Mouse (Mus musculus) limb, embryonic 10.5 days (tissue): ENCODE results near the gene Rem1. TPM values are rescaled to one million over a fixed set of nuclear protein-coding genes. Genes with fewer than 3 reads are reported as not detected.

Experiments
- DNase-seq: peaks from one replicate; pipeline ENCODE4 v3.0.0-alpha.2; 2017; ENCODE audit warnings: low spot score
- H3K27ac ChIP-seq: fragments of 300-500 bp; sonication (generic); 2 replicates; pipeline ENCODE4 v1.5.1; 2016; ENCODE audit warnings: mild to moderate bottlenecking
- H3K27me3 ChIP-seq: fragments of 300-500 bp; sonication (generic); 2 replicates; pipeline ENCODE4 v1.6.1; 2016; ENCODE audit warnings: low read depth, mild to moderate bottlenecking; ENCODE audit not compliant: poor library complexity, severe bottlenecking
- H3K36me3 ChIP-seq: fragments of 300-500 bp; sonication (generic); 2 replicates; pipeline ENCODE4 v1.6.1; 2016; ENCODE audit warnings: mild to moderate bottlenecking, moderate library complexity
- H3K4me1 ChIP-seq: fragments of 300-500 bp; sonication (generic); 2 replicates; pipeline ENCODE4 v1.6.1; 2016
- H3K4me3 ChIP-seq: fragments of 300-500 bp; sonication (generic); 2 replicates; pipeline ENCODE4 v1.5.1; 2016; ENCODE audit warnings: mild to moderate bottlenecking, moderate library complexity
- H3K9me3 ChIP-seq: fragments of 300-500 bp; sonication (generic); replicated peaks from 2 replicates; pipeline ENCODE4 v1.6.1; 2016; ENCODE audit warnings: mild to moderate bottlenecking
- WGBS: fragments of 180-500 bp; shearing (Covaris S2); methylation state at CpG from one replicate; pipeline ENCODE4 v1.1.7; 2016; 5-methylcytosine and 5-hydroxymethylcytosine counted together
- polyA plus RNA-seq: library from polyadenylated mRNA; unstranded; fragments of >200 nt; fragmentation: Nextera tagmentation; extraction: Ambion mirVana; gene quantifications from 2 replicates; pipeline ENCODE4 v1.2.1, GENCODE M21; 2016

The Rem1 gene
- polyA plus RNA-seq, 1 experiment from 2014 or later = 0.41 TPM

- no peaks in the 10 kb centered on the region for H3K9me3 ChIP-seq
- H3K27me3 ChIP-seq = no peaks in the 10 kb centered on the region
- no peak overlapping the region for H3K4me3 ChIP-seq
- no peak overlapping the region for H3K27ac ChIP-seq
- no peaks in the 10 kb centered on the region for H3K36me3 ChIP-seq
- peaks cover 9% of the 10 kb centered on the region for H3K4me1 ChIP-seq
- DNase-seq = peak; percentile 54
- WGBS = 10% methylated on average over 7 of the region's 7 CpGs
Observed at GRCm38 (mm10) chr2:152615563-152615962, 11.2 kb upstream of the Rem1 start.

GRCm38 (mm10) chr2:152616470-152616869, 10.3 kb upstream of the Rem1 start:
- Histone ChIP-seq H3K27me3 (peaks cover 2% of the 10 kb centered on the region; the same call in 1 of the 2 replicates), H3K36me3 (no peaks in the 10 kb centered on the region), H3K9me3 (no peaks in the 10 kb centered on the region), H3K27ac (no peak overlapping the region), H3K4me3 (no peak overlapping the region), H3K4me1 (peaks cover 9% of the 10 kb centered on the region)
- no peak for DNase-seq
- WGBS = 82% methylated on average over 6 of the region's 6 CpGs

GRCm38 (mm10) chr2:152617374-152617773, 9.4 kb upstream of the Rem1 start:
- no peak overlapping the region for H3K4me3 ChIP-seq
- H3K36me3 ChIP-seq = no peaks in the 10 kb centered on the region
- peaks cover 5% of the 10 kb centered on the region; the same call in 1 of the 2 replicates for H3K27me3 ChIP-seq
- no peak for DNase-seq
- no peak overlapping the region for H3K27ac ChIP-seq
- H3K9me3 ChIP-seq = no peaks in the 10 kb centered on the region
- WGBS = 58% methylated on average over 5 of the region's 5 CpGs
- peaks cover 1% of the 10 kb centered on the region for H3K4me1 ChIP-seq

GRCm38 (mm10) chr2:152620367-152621134, 6.2 kb upstream of the Rem1 start:
- peaks cover 29% of the 10 kb centered on the region for H3K27me3 ChIP-seq
- no peaks in the 10 kb centered on the region for H3K9me3 ChIP-seq
- 78% methylated on average over 9 of the region's 9 CpGs for WGBS
- H3K4me3 ChIP-seq = no peak overlapping the region
- no peaks in the 10 kb centered on the region for H3K4me1 ChIP-seq
- H3K36me3 ChIP-seq = no peaks in the 10 kb centered on the region
- H3K27ac ChIP-seq = no peak overlapping the region
- DNase-seq = no peak

- Histone ChIP-seq H3K4me1 (peaks cover 8% of the 10 kb centered on the region), H3K4me3 (no peak overlapping the region), H3K27me3 (peaks cover 45% of the 10 kb centered on the region), H3K27ac (no peak overlapping the region), H3K36me3 (no peaks in the 10 kb centered on the region), H3K9me3 (no peaks in the 10 kb centered on the region)
- 85% methylated on average over 13 of the region's 13 CpGs for WGBS
- no peak for DNase-seq
Observed at GRCm38 (mm10) chr2:152622151-152622550, 4.6 kb upstream of the Rem1 start.

- H3K4me1 ChIP-seq = peaks cover 14% of the 10 kb centered on the region
- DNase-seq = no peak
- no peak within 1 kb of the TSS for H3K4me3 ChIP-seq
- H3K36me3 ChIP-seq = no peaks in the 10 kb centered on the region
- WGBS = 76% methylated on average over 7 of the region's 7 CpGs
- H3K27me3 ChIP-seq = peaks cover 53% of the 10 kb centered on the region
- H3K9me3 ChIP-seq = no peaks in the 10 kb centered on the region
- H3K27ac ChIP-seq = no peak within 1 kb of the TSS
Observed at GRCm38 (mm10) chr2:152622953-152623352, 3.8 kb upstream of the Rem1 start, which contains the start of gene Defb25. Gene Defb25 (minus strand): TSS chr2:152623053.

- H3K27me3 ChIP-seq = peaks cover 69% of the 10 kb centered on the region
- 85% methylated on average over 2 of the region's 2 CpGs for WGBS
- H3K9me3 ChIP-seq = no peaks in the 10 kb centered on the region
- H3K4me1 ChIP-seq = peaks cover 14% of the 10 kb centered on the region
- DNase-seq = no peak
- no peak overlapping the region for H3K27ac ChIP-seq
- H3K4me3 ChIP-seq = no peak overlapping the region
- no peaks in the 10 kb centered on the region for H3K36me3 ChIP-seq
Observed at GRCm38 (mm10) chr2:152624566-152624965, 2.2 kb upstream of the Rem1 start.

- H3K9me3 ChIP-seq = no peaks in the 10 kb centered on the region
- no peak overlapping the region for H3K4me3 ChIP-seq
- 33% methylated on average over 1 of the region's 1 CpGs for WGBS
- peaks cover 76% of the 10 kb centered on the region for H3K27me3 ChIP-seq
- no peaks in the 10 kb centered on the region for H3K36me3 ChIP-seq
- H3K4me1 ChIP-seq = peaks cover 14% of the 10 kb centered on the region
- DNase-seq = no peak
- H3K27ac ChIP-seq = no peak overlapping the region
Observed at GRCm38 (mm10) chr2:152625256-152625655, 1.5 kb upstream of the Rem1 start.

- H3K27me3 ChIP-seq = peaks cover 87% of the 10 kb centered on the region
- no peak for DNase-seq
- peaks cover 25% of the 10 kb centered on the region for H3K4me1 ChIP-seq
- H3K36me3 ChIP-seq = no peaks in the 10 kb centered on the region
- H3K4me3 ChIP-seq = no peak overlapping the region
- H3K27ac ChIP-seq = no peak overlapping the region
- WGBS = 39% methylated on average over 17 of the region's 17 CpGs
- no peaks in the 10 kb centered on the region for H3K9me3 ChIP-seq
Observed at GRCm38 (mm10) chr2:152628066-152628465, 1.3 kb downstream of the Rem1 start.

GRCm38 (mm10) chr2:152629239-152629638, 2.5 kb downstream of the Rem1 start:
- H3K27ac ChIP-seq = no peak overlapping the region
- no peaks in the 10 kb centered on the region for H3K36me3 ChIP-seq
- WGBS = 75% methylated on average over 3 of the region's 3 CpGs
- H3K4me3 ChIP-seq = no peak overlapping the region
- peaks cover 87% of the 10 kb centered on the region for H3K27me3 ChIP-seq
- H3K9me3 ChIP-seq = no peaks in the 10 kb centered on the region
- DNase-seq = no peak
- peaks cover 31% of the 10 kb centered on the region for H3K4me1 ChIP-seq

GRCm38 (mm10) chr2:152629904-152630303, 3.2 kb downstream of the Rem1 start:
- Histone ChIP-seq H3K27me3 (peaks cover 85% of the 10 kb centered on the region), H3K4me3 (no peak overlapping the region), H3K27ac (no peak overlapping the region), H3K9me3 (no peaks in the 10 kb centered on the region), H3K4me1 (peaks cover 31% of the 10 kb centered on the region), H3K36me3 (no peaks in the 10 kb centered on the region)
- WGBS = 88% methylated on average over 6 of the region's 6 CpGs
- no peak for DNase-seq

- no peak for DNase-seq
- Histone ChIP-seq H3K27ac (0 out of 2 replicates have a peak overlapping the region, but pooled peaks have one; percentile 14), H3K4me1 (peaks cover 17% of the 10 kb centered on the region), H3K4me3 (peak overlapping the region; percentile 28), H3K9me3 (no peaks in the 10 kb centered on the region), H3K27me3 (peaks cover 51% of the 10 kb centered on the region), H3K36me3 (no peaks in the 10 kb centered on the region)
- 46% methylated on average over 17 of the region's 17 CpGs for WGBS
Observed at GRCm38 (mm10) chr2:152633334-152633733, 6.6 kb downstream of the Rem1 start.

- WGBS = 80% methylated on average over 29 of the region's 29 CpGs
- H3K36me3 ChIP-seq = no peaks in the 10 kb centered on the region
- H3K9me3 ChIP-seq = no peaks in the 10 kb centered on the region
- peaks cover 46% of the 10 kb centered on the region for H3K27me3 ChIP-seq
- H3K4me1 ChIP-seq = peaks cover 17% of the 10 kb centered on the region
- no peak overlapping the region for H3K27ac ChIP-seq
- no peak overlapping the region for H3K4me3 ChIP-seq
- DNase-seq = no peak
Observed at GRCm38 (mm10) chr2:152634311-152634710, 7.6 kb downstream of the Rem1 start.
